Mouse (Mus musculus): ENCODE measurements around the gene Pard3b.

Gene Pard3b

DNA sequence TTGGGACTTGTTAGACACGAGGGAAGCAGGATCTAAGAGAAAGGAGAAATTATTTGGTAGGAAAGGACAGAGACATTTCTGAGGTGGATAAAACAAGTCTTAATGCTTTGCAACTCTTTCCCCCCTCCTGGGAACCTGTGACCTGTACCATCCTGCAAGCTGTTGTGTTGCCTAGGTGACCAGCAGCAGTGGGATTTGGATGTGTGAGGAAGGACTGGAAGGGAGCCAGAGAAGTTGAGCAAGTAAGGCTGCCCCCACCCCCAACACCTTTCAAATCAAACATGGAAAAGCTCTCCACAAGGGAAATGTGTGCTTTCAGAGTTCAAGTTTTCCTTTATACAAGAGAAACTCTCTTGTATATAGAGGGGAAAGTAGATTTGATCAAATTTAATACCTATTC is 595.4 kb downstream of the Pard3b start:
- no peak for DNase-seq (ENCODE audit: low read depth in 1 of 2, low spot score in 2 of 2)

DNA sequence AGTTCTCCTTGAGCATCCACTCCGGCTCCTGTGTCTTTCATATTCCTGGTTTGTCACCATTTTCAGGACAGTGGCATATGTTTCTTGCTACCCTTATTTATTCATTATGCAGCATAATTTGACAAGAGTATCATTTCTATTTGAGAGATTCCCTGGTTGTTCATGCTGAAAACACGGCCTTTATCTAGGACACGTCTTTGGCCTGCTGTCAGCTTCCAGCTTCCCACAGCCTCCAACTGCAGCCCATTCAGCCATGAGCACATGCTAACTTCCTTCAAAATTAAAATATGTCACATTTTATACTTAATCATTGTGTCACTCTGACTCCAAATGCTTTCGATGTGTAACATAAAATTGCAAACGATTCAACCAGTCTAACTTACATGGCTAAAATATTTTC is 596.5 kb downstream of the Pard3b start:
- DNase-seq (ENCODE audit: low read depth in 1 of 2, low spot score in 2 of 2): no peak

DNA sequence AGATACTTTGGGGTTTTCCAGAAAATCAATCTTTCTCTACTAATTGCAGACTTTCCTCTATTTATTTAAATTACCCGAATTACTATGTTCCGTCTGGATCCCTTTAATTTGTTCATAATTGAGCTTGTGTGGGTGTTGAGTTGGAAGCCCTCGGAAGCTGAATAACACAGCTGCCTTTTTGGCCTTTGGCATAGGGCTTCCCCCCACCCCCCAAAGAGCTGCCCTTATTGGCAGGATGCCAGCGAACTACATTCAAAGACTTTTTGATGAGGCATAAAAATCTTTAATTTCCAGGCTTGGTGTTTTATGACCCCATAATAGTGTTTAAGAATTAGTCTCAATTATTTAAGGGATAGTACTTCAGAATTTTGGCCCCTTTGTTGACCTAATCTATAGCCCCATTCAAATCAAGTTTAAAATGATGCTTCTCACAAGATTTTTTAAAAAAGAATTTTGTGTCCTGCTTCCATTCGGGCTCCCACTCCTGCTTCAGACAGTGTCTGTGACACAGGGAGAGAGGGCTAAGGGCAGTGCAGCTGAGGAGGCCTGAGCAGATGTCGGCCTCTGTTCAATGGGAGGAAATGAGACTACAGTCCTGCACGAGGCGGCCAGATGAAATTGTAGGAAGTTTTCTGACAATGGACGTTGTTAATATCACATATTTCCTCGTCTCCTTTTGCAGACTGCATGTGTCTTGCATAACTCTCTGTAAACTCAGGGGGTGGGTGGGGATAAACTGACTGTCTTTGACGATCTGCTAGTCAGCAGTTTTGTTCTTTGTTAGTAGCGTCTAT is 605.8 kb downstream of the Pard3b start:
- no peak for DNase-seq (ENCODE audit: low read depth in 1 of 2, low spot score in 2 of 2)

DNA sequence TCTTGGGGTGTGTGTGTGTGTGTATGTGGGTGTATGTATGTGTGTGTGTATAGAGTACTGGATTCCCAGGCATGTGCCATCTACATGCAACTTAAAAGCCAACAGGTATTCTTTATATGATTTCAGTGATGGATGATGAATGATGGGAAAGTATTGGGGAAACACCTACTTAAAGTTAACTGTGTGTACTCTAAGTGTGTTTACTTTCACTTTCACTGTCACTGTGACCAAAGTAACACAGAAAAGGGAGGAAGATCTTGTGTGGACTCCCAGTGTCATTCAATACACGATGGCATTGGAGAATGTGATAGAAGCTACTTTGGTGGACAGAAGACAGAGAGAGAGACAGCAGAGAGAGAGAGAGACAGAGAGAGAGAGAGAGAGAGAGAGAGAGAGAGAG is 613.8 kb downstream of the Pard3b start:
- DNase-seq (ENCODE audit: low read depth in 1 of 2, low spot score in 2 of 2): no peak

DNA sequence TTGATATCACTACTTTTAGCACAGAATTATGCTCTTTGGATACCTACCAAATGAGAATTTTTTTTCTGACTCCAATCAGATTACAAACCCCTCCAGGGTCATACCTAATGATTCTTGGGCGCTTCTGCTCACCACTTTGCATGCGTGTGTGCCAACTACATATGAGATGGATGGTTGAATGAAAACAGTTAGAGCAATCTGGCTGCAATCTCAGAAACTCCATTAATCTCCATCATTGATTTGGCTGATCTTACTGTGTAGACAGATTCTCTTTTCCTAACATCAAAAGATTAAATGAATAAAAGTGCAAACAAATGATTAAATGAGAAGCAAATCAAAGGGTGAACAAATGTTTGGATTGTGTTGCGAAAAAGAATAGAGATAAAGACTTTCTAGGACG is 615.7 kb downstream of the Pard3b start:
- no peak for DNase-seq (ENCODE audit: low read depth in 1 of 2, low spot score in 2 of 2)

DNA sequence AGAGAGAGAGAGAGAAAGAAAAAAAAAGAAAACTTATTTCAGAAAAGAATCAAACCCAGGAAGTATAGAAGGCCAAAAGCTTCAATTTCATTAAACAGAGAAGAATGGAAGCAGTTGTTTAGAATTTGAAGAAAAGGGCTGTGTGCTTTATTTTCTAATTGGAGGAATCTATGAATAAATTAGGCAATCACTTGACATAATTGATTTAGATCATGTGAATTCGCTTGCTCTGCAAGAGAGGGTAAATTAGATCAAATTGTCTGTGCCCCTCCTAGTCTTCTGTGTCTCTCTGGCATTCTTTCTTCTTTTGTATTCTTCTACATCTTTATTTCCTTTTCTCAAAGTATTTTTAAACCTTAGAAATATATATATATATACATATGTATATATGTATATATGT is 616.3 kb downstream of the Pard3b start:
- DNase-seq (ENCODE audit: low read depth in 1 of 2, low spot score in 2 of 2): no peak

DNA sequence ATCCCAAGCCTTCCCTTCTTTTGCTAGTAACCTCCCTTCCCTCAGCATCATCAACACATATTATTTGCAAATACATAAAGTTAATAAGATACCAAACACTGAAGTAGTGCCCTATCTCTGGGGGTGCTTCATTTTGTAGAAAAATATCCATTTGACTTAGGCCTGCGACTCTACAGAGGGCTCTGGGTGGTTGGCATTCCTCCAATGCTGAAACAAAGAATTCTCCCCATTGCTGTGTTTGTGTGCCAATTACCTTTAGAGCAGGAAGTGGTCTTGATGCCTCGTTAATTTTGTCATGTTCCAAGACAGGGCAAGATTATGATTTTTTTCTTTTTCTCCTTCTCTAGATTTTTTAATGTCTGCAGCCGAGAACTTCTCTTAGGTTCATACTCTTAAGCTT is 637.8 kb downstream of the Pard3b start:
- DNase-seq (ENCODE audit: low read depth in 1 of 2, low spot score in 2 of 2): no peak

DNA sequence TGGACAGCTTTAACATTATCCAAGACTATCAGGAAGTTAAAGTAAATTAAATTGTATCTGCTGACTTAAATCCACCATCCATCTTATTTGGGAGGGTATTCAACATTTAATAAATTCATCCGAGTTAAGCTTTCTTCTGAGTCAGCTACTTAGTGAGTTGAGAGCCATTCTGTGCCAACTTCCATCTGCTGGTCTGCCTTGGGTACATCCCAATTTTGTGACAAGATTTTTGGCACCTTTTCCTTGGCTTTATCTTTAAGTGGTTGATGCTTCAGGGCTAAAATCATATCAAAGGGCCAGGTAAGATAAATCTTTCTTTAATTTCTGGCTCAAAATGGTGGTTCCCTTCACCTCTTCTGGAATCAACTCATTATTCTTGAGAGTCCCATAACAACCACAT is 640.0 kb downstream of the Pard3b start:
- DNase-seq (ENCODE audit: low read depth in 1 of 2, low spot score in 2 of 2): no peak

DNA sequence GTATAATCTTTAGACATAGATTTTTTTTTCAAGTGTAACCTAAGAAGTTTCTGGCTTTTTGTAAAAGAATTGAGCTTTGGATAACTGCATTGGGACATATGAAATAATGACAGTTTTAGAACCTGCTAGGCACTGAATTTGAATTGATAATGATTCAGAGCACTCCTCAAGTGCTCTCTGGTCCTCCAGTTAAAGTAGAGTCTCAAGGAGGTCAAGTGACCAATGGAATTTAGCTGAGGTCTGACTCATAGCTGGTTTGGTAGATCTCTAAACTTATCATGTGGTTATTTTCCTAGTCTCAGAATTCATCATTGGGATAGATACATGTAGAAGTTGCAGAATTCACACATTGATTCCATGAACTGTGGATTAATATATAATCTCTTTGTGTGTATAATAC is 642.0 kb downstream of the Pard3b start:
- no peak for DNase-seq (ENCODE audit: low read depth in 1 of 2, low spot score in 2 of 2)

DNA sequence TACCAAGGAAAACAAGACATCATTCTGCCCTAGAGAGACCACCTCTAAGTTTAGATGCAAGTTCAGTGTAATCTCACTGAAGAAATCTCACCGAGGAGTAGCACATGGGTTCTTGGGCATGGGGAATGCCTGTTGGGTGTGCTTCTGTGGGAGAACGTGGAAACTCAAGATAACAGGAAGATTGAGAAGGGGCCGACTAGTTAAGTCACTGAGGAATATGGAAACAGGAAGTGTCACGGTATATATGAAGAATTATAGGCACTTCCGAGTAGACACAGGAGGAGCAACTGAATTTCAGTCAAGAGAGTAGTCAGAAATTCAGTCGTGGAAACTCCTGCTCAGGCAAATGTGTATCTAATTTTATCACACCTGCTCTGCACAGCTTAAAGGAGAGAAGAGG is 644.2 kb downstream of the Pard3b start:
- DNase-seq (ENCODE audit: low read depth in 1 of 2, low spot score in 2 of 2): no peak

DNA sequence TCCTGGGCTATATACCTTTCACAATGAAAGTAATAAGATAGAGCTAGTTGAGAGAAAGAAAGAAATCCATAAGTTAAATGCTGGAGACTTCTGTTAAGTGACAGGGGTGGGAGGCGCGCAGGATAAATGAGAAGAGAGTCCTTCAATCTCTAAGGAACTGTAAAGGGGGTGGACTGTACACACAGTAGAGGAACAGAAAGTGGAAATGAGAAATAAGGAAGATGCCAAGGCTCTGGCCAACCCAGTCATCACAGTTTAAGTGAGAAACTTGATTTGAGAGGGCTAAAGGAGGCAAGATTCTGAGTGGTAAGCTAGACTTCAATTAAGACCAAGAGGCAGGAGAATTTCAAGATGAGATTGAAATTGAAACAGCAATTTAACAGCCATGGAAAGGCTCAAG is 645.0 kb downstream of the Pard3b start:
- peak in 1 of 2 experiments; percentile 1 for DNase-seq (ENCODE audit: low read depth in 1 of 2, low spot score in 2 of 2)

DNA sequence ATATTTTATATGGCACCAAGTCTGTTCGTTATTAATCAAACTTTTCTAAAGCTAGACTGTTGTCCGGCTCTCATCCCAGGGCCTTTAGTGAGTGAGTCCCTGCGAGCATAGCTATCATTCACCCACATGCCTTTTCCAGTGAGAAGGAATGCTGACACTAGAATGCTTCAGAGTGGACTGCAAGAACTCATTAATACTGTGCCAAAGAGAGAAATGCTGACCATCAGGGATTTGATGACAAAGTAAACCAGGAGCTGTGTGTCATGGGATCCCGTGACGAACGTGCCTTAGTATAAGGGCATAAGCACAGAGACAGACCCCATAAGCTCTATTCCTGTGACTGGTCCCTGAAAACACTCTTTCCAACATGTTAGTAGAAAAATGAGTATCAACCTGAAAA is 670.8 kb downstream of the Pard3b start:
- no peak for DNase-seq (ENCODE audit: low read depth in 1 of 2, low spot score in 2 of 2)

DNA sequence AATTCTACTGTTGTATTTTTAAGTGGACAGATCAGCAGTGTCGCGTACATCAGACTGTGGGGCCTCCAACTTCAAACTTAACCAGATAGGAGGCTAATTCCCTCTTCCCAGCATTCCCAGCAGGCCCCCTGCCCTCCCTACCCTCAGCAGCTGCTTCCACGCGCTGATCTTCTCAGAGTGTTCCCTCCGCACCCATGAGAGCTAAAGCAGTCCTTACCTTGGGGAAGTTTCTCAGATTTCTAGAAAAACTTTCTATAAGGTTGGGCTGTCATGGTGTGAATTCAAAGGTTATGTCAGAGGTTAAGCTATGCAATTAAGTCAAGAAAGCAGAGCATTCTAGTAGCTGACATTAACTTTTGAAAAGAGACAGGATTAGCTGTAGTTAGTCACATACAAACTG is 686.6 kb downstream of the Pard3b start:
- DNase-seq (ENCODE audit: low read depth in 1 of 2, low spot score in 2 of 2): no peak

DNA sequence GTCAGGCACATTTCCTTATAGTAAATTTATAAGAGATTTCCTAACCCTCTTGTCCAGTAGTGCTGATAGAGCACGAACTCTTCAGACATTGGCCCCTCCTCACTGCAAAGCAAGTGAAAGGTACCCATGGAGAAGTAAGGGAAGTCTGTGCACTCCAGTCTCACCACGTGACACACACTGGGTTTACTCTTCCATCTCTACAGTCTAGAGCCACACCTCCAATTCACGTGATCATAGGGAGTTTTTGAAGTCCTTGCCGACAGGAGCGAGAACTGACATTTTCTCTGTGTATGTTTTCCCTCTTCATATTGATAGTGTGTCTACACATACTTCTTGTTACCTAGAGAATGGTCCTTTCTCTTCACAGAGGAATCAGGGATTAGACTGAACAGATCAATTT is 689.1 kb downstream of the Pard3b start:
- no peak for DNase-seq (ENCODE audit: low read depth in 1 of 2, low spot score in 2 of 2)

DNA sequence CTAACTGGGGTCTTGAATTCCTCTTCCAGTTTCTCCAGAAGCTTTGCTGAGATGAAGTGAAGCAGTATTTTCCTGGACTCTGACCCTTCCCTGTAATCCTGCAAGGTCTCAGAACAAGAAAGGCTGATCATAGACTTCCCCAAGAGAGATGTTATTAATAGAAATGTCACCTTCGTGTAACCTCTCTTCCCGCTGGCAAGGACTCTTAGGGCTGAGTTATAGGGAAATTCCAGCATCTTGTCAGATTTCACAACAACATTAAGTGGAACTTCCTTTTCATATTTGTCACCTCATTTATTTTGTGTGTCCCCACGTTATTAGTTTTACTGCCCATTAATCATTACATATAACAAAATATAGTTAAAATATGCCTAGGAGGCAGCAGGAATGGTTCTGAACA is 690.2 kb downstream of the Pard3b start:
- no peak for DNase-seq (ENCODE audit: low read depth in 1 of 2, low spot score in 2 of 2)

DNA sequence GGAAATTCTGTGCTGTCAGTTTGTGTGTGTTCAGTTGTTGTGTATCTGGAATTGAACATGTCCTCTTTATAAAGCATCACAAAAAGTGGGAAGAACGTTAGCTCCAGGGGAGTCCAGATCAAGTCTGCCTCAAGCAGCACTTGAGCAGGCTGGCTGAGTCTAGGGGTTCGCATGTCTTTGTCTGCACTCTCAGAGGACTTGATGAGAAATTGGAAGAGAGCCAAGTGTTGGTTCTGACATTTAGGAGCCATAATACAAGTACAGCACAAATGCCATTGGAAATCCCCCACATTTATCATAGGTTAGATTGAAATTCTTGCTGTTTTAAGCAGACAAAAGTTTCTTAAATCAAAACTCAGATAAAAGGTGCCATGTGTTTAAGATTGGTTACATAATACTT is 694.4 kb downstream of the Pard3b start:
- DNase-seq (ENCODE audit: low read depth in 1 of 2, low spot score in 2 of 2): no peak

DNA sequence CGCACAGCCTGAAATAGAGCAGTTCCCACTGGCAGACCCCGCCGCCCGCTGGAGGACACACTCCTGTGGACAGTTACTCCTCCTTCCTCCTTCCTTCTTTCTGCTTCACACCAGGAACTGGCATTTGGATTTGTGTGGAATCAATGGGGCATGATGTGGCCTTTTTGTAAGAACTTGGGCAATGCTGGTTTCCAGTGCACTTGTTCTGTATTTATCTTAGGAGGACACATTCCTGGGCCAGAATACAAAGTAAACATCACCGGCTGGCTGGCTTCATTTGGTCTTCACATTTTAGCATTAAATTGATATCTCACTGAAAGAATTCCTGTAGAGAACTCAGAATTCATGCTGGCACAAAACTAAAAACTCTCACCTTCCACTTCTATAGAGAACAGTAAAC is 695.6 kb downstream of the Pard3b start:
- DNase-seq (ENCODE audit: low read depth in 1 of 2, low spot score in 2 of 2): no peak

DNA sequence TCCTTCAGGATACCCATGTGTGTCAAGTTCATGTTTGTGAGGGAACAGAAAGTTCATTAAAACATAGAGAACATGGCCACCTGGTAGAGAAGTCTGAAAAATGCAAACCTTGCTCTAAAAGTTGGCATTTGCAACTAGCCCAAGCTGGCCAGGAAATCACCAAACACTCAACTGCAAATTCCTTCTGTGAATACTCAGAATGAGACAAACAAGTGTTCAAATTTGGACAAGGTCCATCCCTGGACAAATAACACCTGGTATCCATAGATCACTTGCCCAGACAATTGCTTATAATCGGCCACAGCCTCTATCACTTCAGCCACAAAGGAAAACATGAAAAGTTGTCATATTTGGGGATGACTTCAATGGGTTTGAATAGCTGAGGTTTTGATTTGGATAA is 701.6 kb downstream of the Pard3b start:
- no peak for DNase-seq (ENCODE audit: low read depth in 1 of 2, low spot score in 2 of 2)

DNA sequence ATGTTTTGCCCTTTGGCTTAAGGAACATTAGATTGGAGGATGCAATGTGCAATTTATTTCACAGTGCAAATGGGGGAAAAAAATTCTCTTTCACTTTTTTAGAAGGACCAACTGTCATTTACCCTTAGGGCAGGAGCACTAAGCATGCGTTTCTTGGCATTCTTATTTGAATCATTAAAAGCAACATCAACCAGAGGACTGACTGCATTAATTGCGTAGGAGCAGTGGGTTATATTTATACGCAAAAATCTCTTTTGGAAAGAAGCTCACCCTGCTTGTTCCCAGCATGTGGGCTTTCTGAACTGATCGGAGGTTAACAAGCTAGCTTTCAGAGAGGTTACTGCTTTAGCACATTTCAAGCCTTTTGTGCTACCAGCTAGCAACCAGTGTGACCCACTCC is 705.7 kb downstream of the Pard3b start:
- DNase-seq (ENCODE audit: low read depth in 1 of 2, low spot score in 2 of 2): no peak

DNA sequence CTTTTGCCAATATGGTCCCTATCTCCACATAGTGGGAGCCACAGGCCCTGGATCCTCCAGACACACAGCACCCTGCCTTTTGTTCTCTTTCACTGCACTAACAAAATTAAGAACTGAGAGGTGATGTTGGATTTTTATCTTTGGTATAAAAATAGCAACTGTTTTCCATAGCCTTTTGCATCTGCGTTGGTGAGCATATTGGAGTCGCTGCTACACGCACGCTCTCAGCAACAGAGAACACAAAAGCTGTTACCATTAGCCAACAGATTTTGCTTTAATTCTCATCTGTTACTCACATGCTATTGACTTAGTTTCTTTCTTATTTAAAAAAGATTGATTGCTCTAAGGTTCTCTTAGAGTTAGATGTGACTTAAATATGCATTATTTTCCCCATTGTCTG is 709.7 kb downstream of the Pard3b start:
- no peak for DNase-seq (ENCODE audit: low read depth in 1 of 2, low spot score in 2 of 2)

DNA sequence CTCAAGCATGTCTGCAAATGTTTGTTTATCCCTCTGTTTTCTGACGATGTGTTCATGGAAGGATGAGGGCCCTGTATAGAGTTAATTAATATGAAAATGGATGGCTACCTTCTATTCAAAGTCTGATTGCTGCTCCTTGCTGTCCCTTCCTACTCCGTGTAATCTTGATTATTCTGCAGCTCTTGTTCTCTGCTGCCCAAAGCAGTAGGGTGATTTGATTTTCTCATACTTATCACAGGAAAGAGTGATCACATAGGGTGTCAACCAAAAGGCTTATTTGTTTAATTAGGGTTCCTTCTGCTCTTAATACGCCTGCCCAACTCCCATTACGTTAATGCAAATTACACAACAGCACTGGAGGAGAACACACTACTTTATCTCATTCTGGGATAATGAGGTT is 716.9 kb downstream of the Pard3b start:
- DNase-seq (ENCODE audit: low read depth in 1 of 2, low spot score in 2 of 2): no peak

DNA sequence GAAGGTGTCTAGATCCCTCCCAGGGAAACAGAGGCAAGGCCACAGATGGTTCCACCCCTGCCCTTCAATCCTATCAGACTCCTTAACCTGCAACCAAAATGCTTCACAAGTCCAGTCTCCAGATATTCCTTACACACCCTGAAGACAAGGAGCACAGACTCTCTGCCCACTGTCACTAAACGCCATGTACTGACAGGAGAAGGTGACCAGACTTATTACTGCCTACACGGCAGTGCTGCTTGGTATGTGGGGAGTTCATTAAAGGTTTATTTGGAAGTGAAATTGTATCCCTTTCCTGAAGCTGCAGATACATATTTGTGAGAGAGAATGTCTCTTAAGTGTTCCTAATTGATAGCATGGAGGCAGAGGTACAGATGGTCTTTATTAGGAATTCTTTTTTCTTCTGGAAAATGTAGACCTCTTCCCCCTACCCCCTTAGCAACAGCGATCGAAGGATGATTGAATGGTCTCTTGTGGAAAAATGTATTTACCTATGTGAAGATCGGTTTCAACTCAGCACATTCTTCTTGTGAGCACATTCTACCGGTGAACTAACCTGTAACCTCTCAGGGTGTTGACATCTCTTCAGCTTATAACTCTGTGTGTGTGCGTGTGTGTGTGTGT is 735.9 kb downstream of the Pard3b start:
- no peak for DNase-seq (ENCODE audit: low read depth in 1 of 2, low spot score in 2 of 2)

DNA sequence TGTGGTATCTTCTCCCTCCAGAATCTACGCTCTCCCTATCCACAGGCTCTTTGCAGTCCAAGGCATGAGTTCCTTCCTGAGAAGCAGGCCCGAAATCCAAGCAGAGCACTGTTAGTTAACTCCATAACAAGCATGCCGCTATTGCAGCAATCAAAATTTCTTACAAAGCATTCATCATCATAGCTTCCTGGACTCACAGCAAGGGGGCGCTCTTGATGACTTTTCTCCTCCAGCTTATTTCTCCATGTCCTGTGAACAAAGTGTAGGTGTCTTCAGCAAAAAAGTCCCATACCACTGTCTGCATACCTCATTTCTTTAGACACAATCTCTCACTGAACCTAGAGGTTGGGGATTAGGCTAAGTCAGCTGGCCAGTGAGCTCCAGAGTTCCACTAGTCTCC is 739.7 kb downstream of the Pard3b start:
- DNase-seq (ENCODE audit: low read depth in 1 of 2, low spot score in 2 of 2): no peak
